Mouse (Mus musculus) kidney, postnatal 25 days (tissue): ENCODE data around the gene S100a10.
A peak's percentile ranks its signal among the peaks of the same experiment; 100 is the strongest.

Experiments used
- DNase-seq, 2 experiments: peaks; one replicate each; pipeline ENCODE4 v3.0.0; 2021; ENCODE audit warnings: mixed read lengths in 2 of 2

The S100a10 gene

DNA sequence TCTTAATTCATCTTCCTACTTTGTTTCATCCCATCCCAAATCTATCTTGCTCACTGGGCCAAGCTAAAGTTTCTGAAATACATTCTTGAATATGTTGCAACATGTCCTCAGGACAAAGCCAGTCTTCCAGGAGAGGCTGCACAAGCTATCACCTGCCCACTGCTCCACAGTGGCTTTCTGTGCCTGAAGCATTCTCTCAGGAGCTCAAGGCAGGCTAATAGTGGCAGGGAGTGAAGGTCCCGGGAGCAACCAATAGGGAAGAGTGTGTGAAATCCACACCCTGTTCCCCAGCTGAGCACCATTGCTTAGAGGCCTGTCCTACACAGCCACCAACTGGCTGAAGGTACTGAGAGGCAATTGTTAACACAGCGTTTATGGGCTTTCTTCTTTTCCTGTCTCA is 26.1 kb downstream of the S100a10 start:
- no peak for DNase-seq

DNA sequence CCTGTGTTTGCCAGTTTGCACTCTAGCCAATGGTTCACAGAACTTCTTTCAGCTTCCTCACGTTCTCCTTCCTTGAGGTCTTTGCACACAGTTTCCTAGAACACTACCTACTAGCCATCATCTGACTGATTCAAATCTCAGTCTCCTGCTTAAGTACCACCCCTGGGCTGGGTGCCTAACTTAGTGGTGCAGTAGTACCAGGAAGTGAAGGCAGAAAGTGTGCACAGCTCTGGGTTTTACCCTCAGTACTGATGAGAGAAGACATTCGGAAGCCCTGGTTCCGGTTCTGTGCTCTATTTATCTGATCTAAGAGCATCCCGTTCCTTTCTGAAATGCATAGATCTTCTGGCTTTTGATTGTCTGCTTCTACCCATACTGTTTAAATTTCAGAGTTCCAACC is 26.8 kb downstream of the S100a10 start:
- no peak for DNase-seq

DNA sequence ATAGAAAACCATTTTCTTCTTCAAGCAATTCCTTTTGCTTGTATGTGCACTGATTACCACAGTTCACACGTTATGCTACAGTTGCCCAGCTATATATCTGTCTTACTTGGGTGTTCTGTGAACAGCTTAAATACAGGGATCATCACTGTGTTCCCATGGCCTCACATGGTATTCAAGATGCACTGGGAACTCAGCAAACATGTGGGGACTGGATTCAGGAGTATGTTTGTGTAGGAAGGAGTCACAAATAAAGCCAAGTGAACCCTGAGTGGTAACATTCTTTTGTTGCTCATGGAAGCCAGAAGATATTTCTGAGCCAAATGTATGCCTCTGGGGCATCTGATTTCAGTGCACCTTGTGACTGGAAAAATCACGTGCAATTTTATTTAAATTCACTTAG is 28.2 kb downstream of the S100a10 start:
- no peak for DNase-seq

DNA sequence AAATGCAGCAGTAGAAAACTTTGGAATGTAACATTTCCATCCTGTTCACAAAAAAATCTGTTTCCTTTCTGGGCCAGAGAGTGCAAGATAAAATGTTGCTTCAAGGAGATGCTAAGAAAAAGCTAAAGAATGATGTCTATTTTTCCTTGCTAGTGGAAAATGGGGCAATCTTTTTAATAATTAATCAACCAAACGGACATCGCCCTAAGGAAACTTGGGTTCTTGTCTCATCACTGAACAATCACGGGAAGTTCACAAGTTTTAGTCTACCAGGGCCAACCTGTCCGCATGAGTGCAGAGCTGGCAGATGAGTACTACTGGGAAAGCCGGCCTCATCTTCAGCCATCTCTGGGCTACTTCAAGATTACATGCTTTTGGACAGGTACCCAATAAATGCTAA is 34.7 kb downstream of the S100a10 start:
- peak; percentile 57 to 80 for DNase-seq

DNA sequence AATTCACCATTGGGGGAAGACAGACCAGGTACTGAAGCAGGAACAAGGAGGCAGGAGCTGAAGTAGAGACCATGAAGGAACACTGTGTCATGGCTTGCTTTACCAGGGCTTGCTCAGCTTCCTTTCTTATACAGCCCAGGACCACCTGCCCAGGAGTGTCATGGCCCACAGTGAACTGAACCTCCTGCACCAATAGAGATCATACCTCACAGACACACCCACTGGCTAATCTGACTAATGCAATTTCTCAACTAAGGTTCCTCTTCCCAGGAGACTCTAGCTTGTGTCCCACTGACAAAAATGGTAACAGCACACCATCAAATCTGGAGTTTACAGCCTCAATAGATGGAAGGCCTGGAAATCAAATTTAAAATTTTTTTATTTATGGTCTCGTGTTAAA is 35.4 kb downstream of the S100a10 start:
- DNase-seq, result no peak

DNA sequence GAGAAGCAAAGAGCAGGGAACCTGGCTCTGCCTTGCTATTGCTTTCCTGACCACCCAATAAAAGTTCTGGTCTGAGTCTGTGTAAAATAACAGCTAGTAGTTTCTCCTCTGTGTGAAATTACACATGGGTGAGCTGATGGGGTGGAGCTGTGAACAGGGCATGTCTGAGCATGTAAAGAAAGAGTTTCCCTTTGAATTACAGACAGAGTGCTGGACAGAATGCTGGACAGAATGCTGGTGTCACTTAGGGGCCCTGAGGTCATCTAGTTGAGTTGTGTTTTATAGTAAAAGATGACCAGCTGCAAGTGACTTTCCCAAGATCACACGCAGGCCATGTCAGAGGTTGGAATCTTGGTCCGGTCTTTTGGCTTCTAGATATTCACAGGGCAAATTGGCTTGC is 37.2 kb downstream of the S100a10 start:
- no peak for DNase-seq

DNA sequence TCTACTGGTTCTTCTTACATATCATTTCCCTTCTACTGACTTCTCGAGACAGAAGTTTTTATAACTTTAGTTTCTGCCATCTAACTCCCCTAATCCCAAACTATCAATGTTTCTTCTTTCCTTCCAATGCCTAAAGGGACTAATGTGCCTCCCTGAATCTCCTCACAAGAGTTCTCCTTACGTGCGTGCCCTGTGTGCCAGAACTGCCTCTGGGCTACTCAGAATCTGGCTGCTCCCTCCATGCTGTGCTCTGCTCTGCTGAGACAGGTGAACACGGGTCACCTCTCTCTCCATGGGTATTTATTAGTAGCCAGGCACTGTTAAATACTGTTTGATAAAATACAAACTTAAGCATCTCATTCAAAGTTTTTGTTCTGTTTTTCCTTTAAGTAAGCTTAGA is 38.1 kb downstream of the S100a10 start:
- no peak for DNase-seq

DNA sequence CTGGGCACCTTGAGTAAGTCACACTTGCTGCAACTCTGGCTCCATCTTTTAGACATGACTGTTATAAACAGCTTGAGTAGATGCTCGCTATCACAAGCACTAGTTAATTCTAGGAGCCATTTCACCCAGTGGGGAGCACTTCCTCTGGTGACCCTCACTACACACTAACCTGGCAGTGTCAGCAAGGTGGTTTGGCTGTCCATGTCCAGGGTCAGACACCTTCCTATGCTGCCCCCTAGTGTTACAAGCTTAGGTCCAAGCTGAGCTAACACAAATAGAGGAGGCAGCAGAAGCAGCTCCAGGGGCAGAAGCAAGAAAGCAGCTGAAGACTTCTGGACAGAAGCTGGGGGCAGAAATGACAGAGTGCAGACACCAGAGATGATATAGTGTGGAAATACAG is 38.6 kb downstream of the S100a10 start:
- DNase-seq, result peak; percentile 83

DNA sequence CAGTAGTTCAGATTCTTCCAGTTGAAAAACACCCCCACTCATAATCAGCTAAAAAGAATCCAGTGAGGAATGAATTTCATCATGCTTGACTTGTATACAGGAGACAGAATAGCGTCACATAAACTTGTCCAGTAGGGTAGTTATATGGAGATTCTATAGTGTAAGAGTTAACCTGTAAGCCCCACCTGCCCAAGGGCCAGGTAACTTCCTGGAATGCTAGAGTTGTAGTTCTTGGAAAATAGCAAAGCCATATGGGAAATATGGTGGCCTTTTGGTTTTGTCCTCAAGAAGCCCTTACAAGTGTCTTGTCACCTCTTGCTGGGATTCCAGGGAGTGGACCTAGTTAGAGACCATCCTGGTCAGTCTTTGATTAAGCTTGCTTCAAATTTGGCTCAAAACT is 41.8 kb downstream of the S100a10 start:
- no peak for DNase-seq

DNA sequence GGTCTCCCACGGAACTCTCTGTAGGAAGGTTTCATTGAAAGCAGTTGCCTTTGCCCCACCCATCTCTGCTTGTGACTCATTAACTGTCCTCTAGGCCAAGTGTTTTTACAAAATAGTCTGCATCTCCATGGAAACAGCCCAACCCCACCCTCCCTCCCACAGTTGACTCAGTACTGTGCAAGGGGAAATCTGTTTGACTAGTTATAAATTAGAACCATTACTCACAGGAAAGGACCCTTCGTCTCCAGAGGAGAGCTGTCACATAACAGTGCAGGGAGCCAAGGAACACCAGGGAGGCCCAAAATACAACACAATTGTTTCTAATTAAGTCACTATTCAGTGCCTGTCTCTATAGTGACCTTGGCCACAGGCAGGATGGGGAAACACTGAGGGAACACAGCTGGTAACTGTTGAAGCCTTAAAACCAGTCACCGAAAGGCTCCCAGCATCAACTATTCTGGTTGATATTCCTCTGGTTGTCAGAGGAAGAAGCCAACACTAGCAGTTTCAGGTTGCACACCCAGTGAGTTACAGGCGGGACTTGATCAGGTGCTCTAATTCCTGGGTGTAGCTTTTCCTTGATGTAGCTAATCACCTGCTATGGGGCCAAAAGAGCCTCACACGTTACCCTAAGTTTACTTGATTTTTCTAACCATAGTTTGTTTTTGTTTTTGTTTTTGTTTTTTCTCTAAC is 42.5 kb downstream of the S100a10 start:
- DNase-seq, result peak; percentile 85 to 89

DNA sequence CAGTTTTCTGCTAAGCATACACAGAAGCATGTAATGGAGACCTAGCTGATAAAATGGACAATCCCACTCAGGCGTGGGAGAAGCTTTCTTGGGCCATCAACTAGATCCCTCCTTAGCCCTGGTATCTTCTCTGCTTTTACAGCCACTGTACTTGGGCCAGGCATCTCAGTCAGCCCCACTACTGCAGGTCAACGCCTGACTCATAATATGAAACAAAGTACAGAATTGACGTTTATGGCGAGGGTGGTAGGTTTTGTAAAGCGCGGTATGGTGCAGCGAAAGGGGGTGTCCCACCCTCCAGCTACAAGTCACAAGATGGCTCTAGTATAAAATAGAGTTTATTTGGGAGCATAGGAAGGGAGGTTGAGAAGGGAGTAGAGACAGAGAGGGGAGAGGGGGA is 43.1 kb downstream of the S100a10 start:
- DNase-seq, result no peak

DNA sequence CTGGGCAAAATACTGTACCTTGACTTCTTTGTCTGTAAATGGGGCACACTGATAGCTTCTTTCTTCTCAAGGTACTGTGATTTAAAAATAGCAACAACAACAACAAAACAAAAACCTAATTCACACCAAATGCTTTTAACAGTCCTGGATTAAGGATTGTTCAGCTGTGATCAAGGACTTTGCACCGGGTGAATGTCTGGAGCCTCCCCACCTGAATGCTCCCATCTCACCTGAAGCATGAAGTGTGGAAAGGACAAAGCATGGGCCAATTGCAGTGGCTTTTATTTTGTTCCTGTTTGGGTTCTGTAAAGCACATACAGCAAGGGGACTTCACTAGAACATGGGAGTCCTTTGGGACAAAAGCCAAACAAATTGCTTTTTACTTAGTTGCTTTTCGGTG is 45.3 kb downstream of the S100a10 start:
- peak; percentile 42 to 60 for DNase-seq

DNA sequence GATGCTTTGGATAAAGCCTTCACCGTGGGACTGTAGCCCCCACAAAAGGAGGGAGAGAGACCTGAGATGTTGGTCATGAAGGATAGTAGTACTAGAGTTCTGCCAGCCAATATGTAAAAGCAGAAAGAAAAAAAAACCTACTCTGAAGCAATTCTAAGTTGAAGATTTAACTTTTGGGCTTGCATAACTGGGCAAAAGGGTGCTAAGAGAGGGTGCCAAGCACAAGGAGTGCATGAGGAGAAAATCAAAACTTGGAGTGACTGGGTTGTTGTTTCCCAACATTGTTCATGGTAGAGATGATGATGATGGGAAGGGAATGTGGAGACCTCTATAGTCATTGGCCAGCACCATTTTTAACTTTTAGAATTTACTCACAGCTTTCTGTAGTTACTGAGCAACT is 47.0 kb downstream of the S100a10 start:
- DNase-seq, result no peak

DNA sequence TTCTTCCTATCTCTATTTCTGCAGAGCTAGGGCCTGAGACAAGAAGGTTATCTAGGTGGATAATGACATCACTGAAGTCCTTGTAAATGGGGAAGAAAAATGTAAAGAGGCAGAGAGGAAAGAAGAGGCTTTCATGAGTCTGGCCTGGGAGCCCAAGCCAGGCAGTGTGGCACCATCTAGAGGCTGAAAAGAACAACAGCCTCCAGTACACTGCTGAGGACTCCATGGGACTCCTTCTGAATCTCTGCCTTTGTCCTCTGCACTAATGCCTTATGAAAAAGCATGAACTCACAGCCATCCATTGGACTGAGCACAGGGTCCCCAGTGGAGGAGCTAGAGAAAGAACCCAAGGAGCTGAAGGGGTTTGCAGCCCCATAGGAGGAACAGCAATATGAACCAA is 54.1 kb downstream of the S100a10 start:
- DNase-seq, result peak; percentile 30 to 59
